Mouse (Mus musculus) brain, adult 2 months (tissue): ENCODE measurements around the gene Marveld1.

Experiments
- DNase-seq: peaks from one replicate; pipeline ENCODE4 v3.0.0; 2011; ENCODE audit warnings: low read depth, low spot score

The Marveld1 gene

DNA sequence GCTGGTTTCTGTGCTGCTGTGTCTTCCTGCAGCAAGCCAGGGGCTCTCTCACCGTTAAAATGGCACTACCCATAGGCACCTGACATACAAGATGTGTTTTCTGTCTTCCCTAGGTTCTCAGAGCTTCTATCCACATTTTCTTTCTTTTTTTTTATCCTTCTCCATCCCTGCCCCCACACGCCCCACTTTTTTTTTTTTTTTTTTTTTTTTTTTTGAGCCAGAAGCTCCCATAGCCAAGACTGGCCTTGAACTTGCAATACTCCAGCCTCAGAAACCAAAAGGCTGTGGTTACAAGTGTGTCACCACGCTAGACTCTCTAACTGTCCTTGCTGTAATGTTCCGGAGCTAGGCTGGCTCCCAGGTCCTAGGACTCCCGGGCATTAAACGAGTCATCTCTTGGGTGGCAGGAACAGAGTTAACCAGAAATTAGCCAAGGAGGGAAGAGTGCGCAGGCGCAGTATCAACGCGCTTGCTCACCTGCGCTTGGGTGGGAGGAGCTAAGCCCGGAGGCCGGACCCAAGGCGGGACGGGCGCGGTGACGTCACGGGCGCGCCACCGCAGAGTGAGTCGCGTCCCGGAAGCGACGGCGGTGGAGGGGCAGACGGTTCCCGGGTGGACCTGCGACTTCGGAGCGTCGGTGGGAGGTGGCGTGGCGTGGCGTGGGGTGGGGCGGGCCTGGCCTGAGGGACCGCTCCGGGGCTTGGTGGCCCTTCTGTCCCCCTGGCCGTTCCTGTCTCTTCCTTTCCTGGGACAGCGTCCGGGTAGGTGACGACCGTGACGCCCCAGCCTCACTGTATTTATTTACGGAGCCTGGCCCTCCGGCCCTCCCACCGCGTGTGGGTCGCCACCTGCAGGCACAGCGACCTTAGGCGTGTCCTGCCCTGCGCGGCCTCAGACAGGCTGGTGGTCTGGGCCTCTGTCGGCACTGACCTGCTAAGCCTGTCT, 23.1 kb downstream of the Marveld1 start:
- DNase-seq, result peak; percentile 98

DNA sequence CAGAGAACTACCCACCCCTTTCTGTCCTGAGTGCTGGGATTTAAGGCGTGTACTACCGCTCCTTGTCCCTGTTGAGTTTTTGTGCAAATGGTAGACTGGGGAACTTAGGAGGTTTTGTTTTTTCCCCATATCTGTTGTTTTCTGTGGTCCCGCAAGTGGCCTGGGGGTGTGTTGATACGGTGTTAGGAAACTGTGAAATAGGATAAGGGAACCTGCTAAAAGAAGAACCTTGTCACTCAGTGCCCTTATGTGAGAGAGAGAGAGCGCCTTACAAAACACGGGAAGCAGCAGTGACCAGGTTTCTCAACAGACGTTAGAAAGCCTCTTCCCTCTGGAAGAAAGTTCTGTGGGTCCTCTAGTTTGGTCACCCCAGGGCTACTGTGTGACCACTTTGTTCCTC, 29.6 kb downstream of the Marveld1 start:
- DNase-seq, result no peak

DNA sequence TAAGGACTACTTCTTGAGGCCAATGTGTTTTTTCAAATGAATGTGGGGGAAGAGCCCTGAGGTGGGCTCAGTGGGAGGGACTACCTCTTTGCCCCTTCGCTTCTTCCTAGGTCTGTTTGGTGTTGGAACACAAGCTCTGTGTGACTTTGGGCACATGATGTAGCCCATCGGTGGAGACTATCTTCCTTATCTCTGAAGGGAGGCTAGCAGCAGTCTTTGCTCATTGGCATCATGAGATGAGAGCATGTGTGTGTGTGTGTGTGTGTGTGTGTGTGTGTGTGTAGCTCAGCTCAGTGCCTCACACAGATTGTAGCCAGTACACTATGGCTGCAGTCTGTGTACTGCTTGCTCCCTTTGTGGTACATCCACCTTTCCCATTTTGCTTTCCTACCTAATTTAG, 30.3 kb downstream of the Marveld1 start:
- DNase-seq, result no peak

DNA sequence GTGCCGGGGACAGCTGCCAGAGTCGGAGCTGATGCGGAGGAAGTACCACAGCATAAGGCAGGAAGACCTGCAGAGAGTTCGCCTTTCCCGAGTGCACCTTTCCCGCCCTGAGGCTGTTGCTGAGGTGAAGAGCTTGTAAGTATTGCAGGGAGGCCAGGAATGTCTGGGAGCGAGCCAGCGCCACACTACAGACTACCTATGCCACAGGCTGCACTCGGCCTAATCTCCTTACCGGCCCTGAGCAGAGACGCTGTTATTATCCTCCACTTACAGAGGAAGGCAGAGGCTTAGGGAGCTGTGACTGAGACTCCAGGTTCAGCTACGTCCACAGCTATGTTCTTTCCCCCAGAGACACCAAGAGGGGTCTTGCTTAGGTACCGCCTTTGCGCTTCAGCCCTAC, 32.2 kb downstream of the Marveld1 start:
- DNase-seq, result no peak

DNA sequence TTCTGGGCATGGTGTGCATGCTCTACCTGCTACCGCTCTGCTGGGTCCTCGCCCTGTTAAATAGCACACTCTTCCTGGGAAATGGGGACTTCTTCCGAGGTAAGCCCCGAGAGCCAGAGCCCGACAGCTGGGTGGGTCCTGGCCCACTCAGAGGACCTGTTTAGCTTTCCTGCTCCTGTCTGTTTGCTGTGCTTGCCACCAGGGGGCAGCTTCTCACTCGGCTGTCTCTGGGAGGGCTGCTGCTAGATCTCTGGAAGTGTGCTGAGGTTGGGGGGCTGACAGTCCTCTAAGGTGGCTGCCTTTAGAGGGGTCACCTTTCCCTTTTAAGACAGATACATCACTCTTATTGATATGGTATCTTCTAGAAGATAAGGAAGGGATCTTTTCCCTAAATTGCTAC, 35.5 kb downstream of the Marveld1 start:
- no peak for DNase-seq

DNA sequence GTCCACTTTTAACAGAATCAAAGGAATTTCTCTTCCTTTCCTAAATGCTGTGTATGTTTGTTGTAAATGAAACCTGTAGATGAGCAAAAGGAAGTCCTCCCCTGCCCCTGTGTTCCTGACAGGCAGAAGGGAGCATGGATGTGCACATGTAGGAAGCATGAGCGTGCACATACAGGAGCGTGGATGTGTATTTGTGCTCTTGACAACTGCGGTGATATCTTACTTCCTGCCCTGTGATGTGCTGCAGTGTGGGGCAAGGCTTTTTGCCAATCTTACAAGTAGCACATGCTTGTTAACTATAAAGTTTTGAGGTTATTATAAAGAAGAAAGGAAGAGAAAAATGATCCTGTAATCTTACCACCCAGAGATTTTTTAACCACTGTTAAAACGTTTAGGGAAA, 42.5 kb downstream of the Marveld1 start:
- no peak for DNase-seq

DNA sequence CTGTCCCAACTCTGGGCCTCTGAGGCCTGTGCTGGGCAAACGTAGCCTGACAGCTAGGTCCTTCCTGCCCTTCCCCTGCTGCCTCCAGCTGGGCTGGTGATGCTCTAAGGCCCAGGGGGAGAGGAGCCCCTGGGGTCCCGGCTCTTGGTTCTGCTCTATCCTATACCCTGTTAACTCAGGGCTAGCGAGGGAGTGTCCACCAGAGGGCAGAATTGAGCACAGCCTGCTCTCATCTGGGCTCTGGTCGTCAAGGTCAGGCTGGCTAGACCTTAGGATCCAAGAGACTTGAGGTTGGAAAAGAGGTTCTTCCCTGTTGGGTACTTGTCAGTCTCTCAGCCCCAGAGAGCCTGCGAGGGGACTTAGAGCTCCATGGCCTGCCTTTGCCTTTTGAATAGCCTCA, 43.3 kb downstream of the Marveld1 start:
- peak; percentile 71 for DNase-seq

DNA sequence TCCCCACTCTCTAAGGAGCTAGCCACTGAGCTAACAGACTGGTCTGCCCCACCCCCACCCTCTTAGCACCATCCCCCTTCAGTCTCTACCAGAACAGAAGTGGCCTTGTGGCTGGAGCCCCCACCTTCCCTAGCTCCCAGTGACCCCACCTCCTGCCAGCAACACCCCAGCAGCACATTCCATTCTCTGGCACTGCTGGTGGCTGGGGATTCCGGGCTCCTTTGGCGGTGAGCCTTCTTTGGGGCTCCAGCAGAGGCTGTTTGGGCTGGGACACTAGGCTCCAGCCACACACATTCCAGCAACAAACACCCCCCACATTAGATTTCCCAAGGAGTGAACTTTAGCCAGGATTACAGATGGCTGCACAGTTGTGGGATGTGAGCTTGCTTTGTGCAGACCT, 46.1 kb downstream of the Marveld1 start:
- peak; percentile 31 for DNase-seq

DNA sequence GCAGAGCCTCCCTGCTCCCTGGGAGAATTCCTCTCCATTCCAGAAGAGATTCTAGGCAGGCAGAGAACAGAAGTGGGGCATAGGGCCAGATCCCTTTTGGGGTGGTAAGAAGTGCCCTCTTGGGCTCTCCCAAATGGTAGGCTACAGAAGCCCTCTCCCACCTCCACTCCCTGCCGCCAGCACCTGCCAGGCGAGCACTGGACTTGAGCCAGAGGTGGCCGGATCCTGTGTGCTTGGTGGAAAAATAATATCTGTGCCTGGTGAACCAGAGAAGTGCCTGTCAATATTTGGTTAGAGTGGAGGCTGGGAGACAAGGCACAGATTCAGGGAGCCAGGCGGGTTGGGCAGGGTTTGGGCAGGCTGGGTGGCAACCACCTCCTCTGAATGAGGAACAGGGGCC, 49.2 kb downstream of the Marveld1 start:
- peak; percentile 36 for DNase-seq

DNA sequence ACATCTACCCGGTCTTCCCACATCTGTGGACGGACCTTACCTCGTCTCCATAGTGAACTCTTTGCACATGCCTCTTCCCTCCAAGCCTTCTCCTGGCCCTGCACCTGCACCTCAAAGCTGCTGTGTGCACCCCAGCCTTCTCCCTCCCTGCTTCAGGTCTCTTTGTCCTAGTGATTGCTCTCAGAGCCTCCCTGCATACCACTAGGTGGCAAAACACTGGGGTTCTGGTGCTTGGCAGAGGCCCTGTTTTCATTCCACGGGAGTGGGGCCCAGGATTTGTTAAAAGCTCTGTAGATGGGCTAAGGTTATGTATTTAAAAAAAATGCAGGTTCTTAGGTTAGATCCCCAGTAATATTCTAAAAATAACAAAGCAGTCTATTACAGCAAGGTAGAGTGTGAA, 49.9 kb downstream of the Marveld1 start:
- peak; percentile 39 for DNase-seq

DNA sequence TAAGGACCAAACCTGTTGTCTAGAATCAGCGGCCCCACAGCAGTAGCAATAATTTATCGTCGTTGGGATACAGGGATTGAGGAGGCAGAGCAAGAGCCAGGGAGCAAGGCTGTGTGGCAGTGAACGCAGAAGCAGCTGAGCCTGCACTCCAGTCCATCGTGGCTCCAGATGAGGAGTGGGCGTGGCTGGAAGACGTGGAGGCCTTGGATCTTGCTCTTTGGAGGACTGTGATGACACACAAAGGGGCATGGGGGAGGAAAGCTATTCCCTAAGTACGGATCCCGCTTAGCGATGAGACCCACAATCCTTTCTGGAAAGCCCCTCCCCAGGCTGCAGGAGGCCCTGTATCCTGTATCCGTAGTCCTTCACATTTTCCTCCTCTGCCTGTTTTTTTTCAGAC, 50.8 kb downstream of the Marveld1 start:
- DNase-seq, result no peak
